Mouse (Mus musculus) Muller cell, postnatal 12 days (primary cell): ENCODE measurements around the gene Ttc28.

ENCODE experiments used
- DNase-seq: peaks from one replicate; pipeline ENCODE4 v3.0.0-alpha.2; 2015; ENCODE audit errors: inconsistent ontology term

Gene Ttc28

GRCm38 (mm10) chr5:111207924-111208659 is 328.5 kb downstream of the Ttc28 start:
- peak; percentile 83 for DNase-seq

- no peak for DNase-seq
These were observed 329.0 kb downstream of the Ttc28 start for GRCm38 (mm10) chr5:111208660-111208969.

GRCm38 (mm10) chr5:111213935-111214450 is 334.4 kb downstream of the Ttc28 start:
- peak; percentile 58 for DNase-seq

- no peak for DNase-seq
These were observed 335.3 kb downstream of the Ttc28 start for GRCm38 (mm10) chr5:111214890-111215289.

GRCm38 (mm10) chr5:111215722-111216121 is 336.1 kb downstream of the Ttc28 start:
- DNase-seq: no peak

- no peak for DNase-seq
These were observed 336.6 kb downstream of the Ttc28 start for GRCm38 (mm10) chr5:111216166-111216565.

- DNase-seq: no peak
These were observed 338.0 kb downstream of the Ttc28 start for GRCm38 (mm10) chr5:111217447-111218110.

- no peak for DNase-seq
These were observed 338.7 kb downstream of the Ttc28 start for GRCm38 (mm10) chr5:111218111-111218891.

GRCm38 (mm10) chr5:111218998-111219397 is 339.4 kb downstream of the Ttc28 start:
- DNase-seq: no peak

- peak; percentile 89 for DNase-seq
These were observed 341.2 kb downstream of the Ttc28 start for GRCm38 (mm10) chr5:111220679-111221380.

GRCm38 (mm10) chr5:111222820-111223219 is 343.2 kb downstream of the Ttc28 start:
- no peak for DNase-seq

- no peak for DNase-seq
These were observed 345.7 kb downstream of the Ttc28 start for GRCm38 (mm10) chr5:111225306-111225705.

- no peak for DNase-seq
These were observed 346.9 kb downstream of the Ttc28 start for GRCm38 (mm10) chr5:111226486-111226885.

- DNase-seq: no peak
These were observed 348.2 kb downstream of the Ttc28 start for GRCm38 (mm10) chr5:111227850-111228249.

- peak; percentile 92 for DNase-seq
These were observed 348.9 kb downstream of the Ttc28 start for GRCm38 (mm10) chr5:111228302-111229040.

GRCm38 (mm10) chr5:111229041-111229394 is 349.4 kb downstream of the Ttc28 start:
- no peak for DNase-seq

GRCm38 (mm10) chr5:111229671-111230070 is 350.1 kb downstream of the Ttc28 start:
- peak; percentile 55 for DNase-seq

GRCm38 (mm10) chr5:111231044-111231443 is 351.4 kb downstream of the Ttc28 start:
- DNase-seq: no peak

GRCm38 (mm10) chr5:111231769-111232168 is 352.2 kb downstream of the Ttc28 start:
- DNase-seq: no peak

- DNase-seq: no peak
These were observed 353.6 kb downstream of the Ttc28 start for GRCm38 (mm10) chr5:111233022-111233709.

- DNase-seq: no peak
These were observed 355.5 kb downstream of the Ttc28 start for GRCm38 (mm10) chr5:111235131-111235530.
